Comparison of ENCODE assay signal across 8 mouse cellular contexts in genomic region chr4:148908214-148908681, GRCm38 (mm10).
DNase-seq lines count a peak whose midpoint lies in the region; ATAC-seq lines count a peak whose summit lies in the region.

No protein-coding gene starts in this region.

- no peak for ATAC-seq in lung, embryonic 15.5 days (ENCODE audit: borderline replicate concordance, extremely low read depth, low FRiP score, low TSS enrichment)
- ATAC-seq in erythroid progenitor cell, adult 5-6 weeks (replicated peaks; ENCODE audit: low FRiP score, poor library complexity, severe bottlenecking) = no peak

- H3K9ac ChIP-seq in lung, embryonic 15.5 days = no peak overlapping the region

- WGBS in lung, embryonic 15.5 days = 41% methylated on average over 11 of the region's 11 CpGs

- peak overlapping the region; percentile 32; the same call in 1 of the 2 replicates for H3K27ac ChIP-seq in lung, embryonic 15.5 days

- no peak overlapping the region for H3K4me2 ChIP-seq in lung, embryonic 15.5 days

- H3K4me1 ChIP-seq in lung, embryonic 15.5 days = peaks cover 31% of the 10 kb centered on the region

- no peaks in the 10 kb centered on the region for H3K27me3 ChIP-seq in lung, embryonic 15.5 days
- H3K27me3 ChIP-seq in splenic B cell, adult 2 months (ENCODE audit: control insufficient read depth, insufficient read depth, low read length, poor library complexity, severe bottlenecking) = no peaks in the 10 kb centered on the region

- no peaks in the 10 kb centered on the region for H3K36me3 ChIP-seq in lung, embryonic 15.5 days
- H3K36me3 ChIP-seq in splenic B cell, adult 2 months (ENCODE audit: control insufficient read depth, insufficient read depth, low read length, poor library complexity, severe bottlenecking) = no peaks in the 10 kb centered on the region

- peak; percentile 35 for DNase-seq in adrenal gland, postnatal 10 days
- DNase-seq in adrenal gland, postnatal 25 days = no peak
- no peak for DNase-seq in lung, postnatal 14 days
- peak; percentile 94 for DNase-seq in kidney, adult 11 months
- peak; percentile 50 for DNase-seq in splenic B cell, adult 2 months (ENCODE audit: low read depth, low spot score)
- DNase-seq in ovary, postnatal 36 days (ENCODE audit: low spot score) = no peak

- H3K4me3 ChIP-seq in lung, embryonic 15.5 days = no peak overlapping the region

- H3K9me3 ChIP-seq in lung, embryonic 15.5 days = no peaks in the 10 kb centered on the region

Comparison
In these comparisons a context has a peak if more than half of its experiments do, and no peak if none do; other contexts are left out.
1. DNase-seq: peak in adrenal gland, postnatal 10 days (single experiment), kidney, adult 11 months (single experiment) and splenic B cell, adult 2 months (single experiment); none in adrenal gland, postnatal 25 days (single experiment), lung, postnatal 14 days (single experiment) and ovary, postnatal 36 days (single experiment).